Mouse (Mus musculus) megakaryocyte, embryonic 14.5 days (primary cell): ENCODE measurements around the gene Pcif1.

Experiments
- FLI1 ChIP-seq: IDR thresholded peaks from 2 replicates; pipeline ENCODE4 v1.6.1; 2012; ENCODE audit warnings: low read length, inconsistent platforms, mixed read lengths
- GATA1 ChIP-seq: IDR thresholded peaks from 3 replicates; pipeline ENCODE4 v1.6.1; 2012; ENCODE audit warnings: mixed read lengths, low read length, inconsistent platforms, borderline replicate concordance

DNA sequence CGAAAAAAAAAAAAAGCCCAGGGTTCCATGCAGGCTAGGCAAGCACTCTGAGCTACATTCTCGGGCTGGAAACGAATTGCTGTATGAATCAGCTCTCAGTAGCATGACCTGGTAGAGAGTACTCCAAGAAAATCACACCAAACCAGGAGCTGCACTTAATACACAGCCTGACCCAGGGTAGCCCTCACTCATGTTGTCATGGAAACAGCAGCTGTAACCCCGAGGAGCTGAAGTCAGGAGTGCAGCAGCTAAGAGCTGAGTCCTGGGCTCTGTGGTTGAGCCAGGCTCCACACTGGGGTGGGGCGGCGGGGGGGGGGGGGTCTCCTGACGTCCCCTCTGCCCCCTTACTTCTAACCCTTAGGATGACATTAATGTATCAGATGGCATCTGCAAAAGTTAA is 42.9 kb downstream of the Pcif1 start:
- no peak for TF ChIP-seq GATA1
- TF ChIP-seq FLI1: no peak
